Mouse (Mus musculus) liver, embryonic 15.5 days (tissue): ENCODE measurements around the gene Fkbp5. TPM values are rescaled to one million over a fixed set of nuclear protein-coding genes. Genes with fewer than 3 reads are reported as not detected.

Source experiments
- ATAC-seq: fragments of 200-750 bp; cut with Nextera tagmentation; 2 replicates; pipeline ENCODE4 v1.8.0; 2017; ENCODE audit warnings: moderate number of reproducible peaks, mild to moderate bottlenecking, moderate library complexity; ENCODE audit not compliant: insufficient read depth
- H3K27ac ChIP-seq: fragments of 300-500 bp; sonication (generic); replicated peaks from 2 replicates; pipeline ENCODE4 v1.5.1; 2015; ENCODE audit warnings: mild to moderate bottlenecking, inconsistent platforms
- H3K27me3 ChIP-seq: fragments of 300-500 bp; sonication (generic); 2 replicates; pipeline ENCODE4 v1.6.1; 2015; ENCODE audit warnings: mild to moderate bottlenecking, inconsistent platforms
- H3K36me3 ChIP-seq: fragments of 300-500 bp; sonication (generic); replicated peaks from 2 replicates; pipeline ENCODE4 v1.6.1; 2015; ENCODE audit warnings: moderate library complexity, mild to moderate bottlenecking, inconsistent platforms
- H3K4me1 ChIP-seq: fragments of 300-500 bp; sonication (generic); replicated peaks from 2 replicates; pipeline ENCODE4 v1.6.1; 2015; ENCODE audit warnings: inconsistent platforms
- H3K4me2 ChIP-seq: fragments of 300-500 bp; sonication (generic); 2 replicates; pipeline ENCODE4 v1.6.1; 2015; ENCODE audit warnings: moderate library complexity, mild to moderate bottlenecking, inconsistent platforms
- H3K4me3 ChIP-seq: fragments of 300-500 bp; sonication (generic); replicated peaks from 2 replicates; pipeline ENCODE4 v1.5.1; 2015; ENCODE audit warnings: mild to moderate bottlenecking, inconsistent platforms
- H3K9ac ChIP-seq: fragments of 300-500 bp; sonication (generic); 2 replicates; pipeline ENCODE4 v1.6.1; 2015; ENCODE audit warnings: moderate library complexity, mild to moderate bottlenecking, inconsistent platforms
- H3K9me3 ChIP-seq: fragments of 300-500 bp; sonication (generic); replicated peaks from 2 replicates; pipeline ENCODE4 v1.6.1; 2016; ENCODE audit warnings: inconsistent platforms
- WGBS: fragments of 180-500 bp; shearing (Covaris S2); methylation state at CpG from one replicate; pipeline ENCODE4 v1.1.7; 2015; ENCODE audit warnings: mixed read lengths; ENCODE audit not compliant: insufficient replicate concordance; 5-methylcytosine and 5-hydroxymethylcytosine counted together
- microRNA-seq: library from miRNA; unstranded; fragments of <30 nt; microRNA quantifications from one replicate; pipeline ENCODE4, GENCODE M21; 2016
- polyA plus RNA-seq: library from polyadenylated mRNA; unstranded; fragments of >200 nt; fragmentation: Nextera tagmentation; extraction: Ambion mirVana; gene quantifications from 2 replicates; pipeline ENCODE4 v1.2.1, GENCODE M21; 2015

Fkbp5 gene
- polyA plus RNA-seq, 1 experiment from 2014 or later = 15.0 TPM

DNA sequence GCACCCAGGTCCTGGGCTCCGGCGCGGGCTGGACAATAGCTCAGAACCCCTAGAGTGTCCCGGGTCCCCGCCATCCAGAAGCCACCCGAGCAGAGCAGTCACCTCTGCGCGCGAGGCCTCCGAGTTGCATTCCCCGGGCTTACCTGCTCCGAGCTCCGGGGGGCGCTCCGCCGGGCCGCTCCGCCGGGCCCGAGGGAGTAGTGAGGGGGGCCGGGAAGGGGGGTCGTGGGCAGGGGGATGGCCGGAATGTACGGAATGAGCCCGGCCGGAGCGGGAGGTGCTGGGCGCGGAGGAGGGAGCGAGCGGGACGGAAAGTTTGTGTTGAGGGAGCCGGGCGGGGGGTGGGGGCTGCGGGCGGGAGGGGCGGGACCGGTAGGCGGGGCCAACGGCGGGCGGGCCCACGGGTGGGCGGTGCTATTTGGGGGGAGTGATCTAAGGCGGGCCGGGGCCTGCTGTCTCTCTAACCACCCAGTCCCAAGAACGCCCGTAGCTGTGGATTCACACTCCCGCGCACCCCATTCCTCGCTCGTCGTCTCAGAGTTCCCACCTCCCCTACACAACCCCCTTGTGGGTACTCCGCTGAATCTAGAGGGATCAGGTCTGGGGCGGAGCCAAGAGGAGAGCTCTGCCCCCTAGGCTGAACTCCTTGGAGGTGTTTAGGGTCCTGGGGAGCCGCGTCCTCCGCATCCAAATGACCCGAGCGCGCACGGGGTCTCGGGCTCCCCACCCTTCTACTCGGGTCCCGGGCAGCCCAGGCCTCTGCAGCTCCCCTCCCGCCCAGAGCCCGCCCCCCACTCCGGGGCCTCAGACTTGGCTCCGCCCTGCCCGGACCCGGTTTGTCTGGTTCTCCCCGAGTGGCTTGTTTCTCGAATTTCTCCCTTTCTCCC is 166.6 kb downstream of the Fkbp5 start, which contains the start of gene Tead3:
TSS of gene Tead3 (minus strand) at position 352 of the 887 bp plus-strand sequence.
- peak; percentile 68 for ATAC-seq
- Histone ChIP-seq H3K36me3 (no peaks in the 10 kb centered on the region), H3K27ac (peak within 1 kb of the TSS; percentile 77), H3K27me3 (peaks cover 76% of the 10 kb centered on the region), H3K9ac (peak within 1 kb of the TSS; percentile 55), H3K9me3 (no peaks in the 10 kb centered on the region), H3K4me3 (peak within 1 kb of the TSS; percentile 65), H3K4me1 (peaks cover 57% of the 10 kb centered on the region), H3K4me2 (peak within 1 kb of the TSS; percentile 93)
- under 1% methylated on average over 63 of the region's 73 CpGs for WGBS

DNA sequence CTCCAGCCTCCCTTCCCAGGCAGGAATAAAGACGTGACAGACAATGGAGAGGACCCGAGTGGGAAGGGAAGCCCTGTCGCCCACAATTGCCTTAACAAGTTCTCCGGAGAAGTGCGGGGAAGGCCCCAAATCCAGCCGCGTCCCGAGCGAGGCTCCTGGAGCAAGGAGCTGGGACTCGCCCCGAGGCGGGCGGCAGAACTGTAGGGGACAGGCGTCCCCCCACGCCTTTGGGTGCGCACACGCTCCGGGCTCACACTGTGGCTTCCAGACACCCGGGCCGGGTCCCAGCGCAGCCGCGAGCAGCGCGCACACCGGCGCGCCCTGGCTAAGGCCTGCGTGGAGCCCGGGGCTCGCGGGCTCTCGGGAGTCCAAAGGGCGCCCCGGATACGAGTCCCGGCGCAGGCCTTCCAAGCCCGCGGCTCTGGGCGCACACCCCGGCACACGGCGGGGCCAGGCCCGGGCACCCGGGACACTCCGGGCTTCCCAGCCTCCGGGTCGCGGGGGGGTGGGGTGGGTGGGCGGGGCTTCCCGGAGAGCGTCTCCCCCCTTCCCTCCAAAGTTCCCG is 167.3 kb downstream of the Fkbp5 start:
- Histone ChIP-seq H3K27me3 (peaks cover 84% of the 10 kb centered on the region), H3K4me2 (peak overlapping the region; percentile 93), H3K36me3 (no peaks in the 10 kb centered on the region), H3K27ac (peak overlapping the region; percentile 77), H3K4me1 (peaks cover 64% of the 10 kb centered on the region), H3K9ac (peak overlapping the region; percentile 55), H3K9me3 (no peaks in the 10 kb centered on the region), H3K4me3 (peak overlapping the region; percentile 65)
- WGBS = under 1% methylated on average over 54 of the region's 54 CpGs
- ATAC-seq = peak; percentile 45

DNA sequence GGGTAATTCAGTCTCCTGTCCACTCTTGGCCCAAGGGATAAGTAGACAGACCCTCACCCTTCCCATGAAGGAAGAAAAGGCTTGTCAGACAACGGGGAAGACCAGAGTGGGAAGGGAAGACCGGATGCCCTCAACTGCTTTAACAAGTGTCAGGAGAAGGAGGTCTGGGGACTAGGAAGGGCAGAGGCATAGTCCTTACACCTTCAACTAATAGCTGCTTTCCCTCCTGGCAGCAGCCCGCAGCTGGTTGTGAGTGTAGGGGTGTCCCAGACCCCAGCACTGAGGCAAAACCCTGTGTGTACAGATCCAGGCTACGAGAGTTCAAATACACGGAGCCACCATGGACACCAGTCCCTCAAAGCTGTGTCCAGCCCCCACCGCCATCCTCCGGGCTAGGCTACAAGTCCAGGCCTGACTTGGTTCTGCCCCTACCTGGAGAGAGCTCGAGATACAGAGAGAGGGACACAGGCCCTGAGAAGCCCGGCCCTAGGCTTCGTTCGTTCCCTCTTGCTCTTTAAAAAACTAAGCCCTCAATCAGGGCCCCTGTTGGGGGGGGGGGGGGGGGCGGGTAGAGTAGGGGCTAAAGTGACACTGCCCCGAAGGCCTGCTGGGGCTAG is 168.0 kb downstream of the Fkbp5 start:
- 33% methylated on average over 13 of the region's 13 CpGs for WGBS
- Histone ChIP-seq H3K4me1 (peaks cover 66% of the 10 kb centered on the region), H3K27me3 (peaks cover 90% of the 10 kb centered on the region), H3K4me2 (peak overlapping the region; percentile 93), H3K36me3 (no peaks in the 10 kb centered on the region), H3K27ac (no peak overlapping the region; the same call in 1 of the 2 replicates), H3K9ac (peak overlapping the region; percentile 55; the same call in 1 of the 2 replicates), H3K9me3 (no peaks in the 10 kb centered on the region), H3K4me3 (peak overlapping the region; percentile 65)
- ATAC-seq = no peak

Small RNA genes within 50 kb of the gene (microRNA-seq; reads per million reads assigned to microRNA genes)
- gene Gm25195 (not detected), gene Mir6969 (not detected)

Other genes starting within 250 kb of the Fkbp5 start
- gene Fance, start 204.0 kb downstream of the Fkbp5 start, polyA plus RNA-seq = 9.4 and 11.0 TPM in 2 replicates
- 280 and 313 TPM in 2 replicates for gene Rpl10a, start 189.1 kb downstream of the Fkbp5 start, polyA plus RNA-seq
- 0.60 and 0.69 TPM in 2 replicates for gene Tead3, start 166.7 kb downstream of the Fkbp5 start, polyA plus RNA-seq
- gene Tulp1, start 152.3 kb downstream of the Fkbp5 start, polyA plus RNA-seq = 0.10 and 0.14 TPM in 2 replicates
- gene Armc12, start 13.3 kb upstream of the Fkbp5 start, polyA plus RNA-seq = not detected in 2 replicates
- gene Clpsl2, start 31.9 kb upstream of the Fkbp5 start, polyA plus RNA-seq = not detected in 2 replicates
- gene Clps, start 43.2 kb upstream of the Fkbp5 start, polyA plus RNA-seq = 4.2 and 30.4 TPM in 2 replicates
- gene Lhfpl5, start 58.1 kb upstream of the Fkbp5 start, polyA plus RNA-seq = 0.06 and 0.10 TPM in 2 replicates
- 24.7 and 30.2 TPM in 2 replicates for gene Srpk1, start 105.2 kb upstream of the Fkbp5 start, polyA plus RNA-seq
- gene Slc26a8, start 172.7 kb upstream of the Fkbp5 start, polyA plus RNA-seq = 0.07 and 0.17 TPM in 2 replicates
- 29.0 and 33.4 TPM in 2 replicates for gene Mapk14, start 173.8 kb upstream of the Fkbp5 start, polyA plus RNA-seq
- 1.0 and 1.1 TPM in 2 replicates for gene AC170998.1, start 208.6 kb upstream of the Fkbp5 start, polyA plus RNA-seq